10 mouse cellular contexts compared by ENCODE assay signal in genomic region chr19:10976318-10976717, GRCm38 (mm10). TPM values are rescaled to one million over a fixed set of nuclear protein-coding genes. Genes with fewer than 3 reads are reported as not detected.
DNase-seq lines count a peak whose midpoint lies in the region; ATAC-seq and TF ChIP-seq lines count a peak whose summit lies in the region.
"Had no signal": no experiment of that assay in that cellular context is flagged by ENCODE, and none has a peak within 500 bp of the region (broad histone marks: within the 10 kb centered on the region; RNA-seq: fewer than 3 reads in every experiment).

No protein-coding gene starts in this region.

- in situ Hi-C loops in CH12.LX (cut with MboI; ENCODE audit: low pct_ligation_motif_present, low pct_unique_long_range_greater_than_20kb, low sequenced_read_pairs) = no loop called here

- no peak for TF ChIP-seq POLR2A in kidney, adult 2 months (IDR thresholded peaks at IDR 0.05; ENCODE audit: low read depth, low read length)
- TF ChIP-seq POLR2A in CH12.LX (IDR thresholded peaks at IDR 0.05; ENCODE audit: low read depth, low read length) = no peak

- no peak for DNase-seq in kidney, adult 2 months
- no peak for DNase-seq in kidney, postnatal 10 days
- DNase-seq in 416B (ENCODE audit: low read depth) (peak; percentile 55), CH12.LX (ENCODE audit: extremely low read depth) (peak; percentile 39)
- DNase-seq in heart, postnatal 14 days = peak; percentile 20 to 44
- no peak for DNase-seq in natural killer cell, adult 2 months (ENCODE audit: low spot score in 2 of 2)
- no peak for DNase-seq in forebrain, embryonic 11.5 days (ENCODE audit: low spot score)

- H3K27me3 ChIP-seq in kidney, adult 2 months (replicated peaks; ENCODE audit: control insufficient read depth, insufficient read depth, low read length) = no peaks in the 10 kb centered on the region
- H3K27me3 ChIP-seq in CH12.LX (replicated peaks) = peaks cover 14% of the 10 kb centered on the region
- no peaks in the 10 kb centered on the region for H3K27me3 ChIP-seq in forebrain, embryonic 11.5 days (ENCODE audit: control insufficient read depth, insufficient read depth, low read length)

- intact Hi-C loops in heart, postnatal 14 days (cut with DNase I) = no loop called here

- no peaks in the 10 kb centered on the region for H3K36me3 ChIP-seq in kidney, adult 2 months (ENCODE audit: control insufficient read depth, insufficient read depth, low read length)
- no peaks in the 10 kb centered on the region for H3K36me3 ChIP-seq in CH12.LX (replicated peaks in 1 of 2; ENCODE audit: control insufficient read depth in 1 of 2, insufficient read depth in 1 of 2, low read length in 1 of 2)
- H3K36me3 ChIP-seq in forebrain, embryonic 11.5 days (ENCODE audit: control insufficient read depth, insufficient read depth, low read length) = no peaks in the 10 kb centered on the region; the same call in 1 of the 2 replicates

- no peaks in the 10 kb centered on the region for H3K4me1 ChIP-seq in kidney, adult 2 months (ENCODE audit: control insufficient read depth, insufficient read depth, low read length)
- peaks cover 0 to 18% of the 10 kb centered on the region in 2 experiments; a peak in 3 of 4 replicates for H3K4me1 ChIP-seq in CH12.LX (ENCODE audit: control insufficient read depth in 1 of 2, insufficient read depth in 2 of 2)
- H3K4me1 ChIP-seq in forebrain, embryonic 11.5 days (replicated peaks; ENCODE audit: control insufficient read depth, insufficient read depth, low read length) = no peaks in the 10 kb centered on the region

- no peak overlapping the region for H3K9ac ChIP-seq in CH12.LX (ENCODE audit: insufficient read depth, low read depth)
- no peak overlapping the region for H3K9ac ChIP-seq in forebrain, embryonic 11.5 days (ENCODE audit: low read length)

- H3K4me2 ChIP-seq in CH12.LX (ENCODE audit: insufficient read depth, low read depth, poor library complexity, severe bottlenecking) = no peak overlapping the region
- H3K4me2 ChIP-seq in forebrain, embryonic 11.5 days (ENCODE audit: low read depth, low read length, severe bottlenecking) = no peak overlapping the region

- no peak overlapping the region for H3K4me3 ChIP-seq in kidney, adult 2 months (ENCODE audit: insufficient read depth, low read depth, low read length)
- no peak overlapping the region for H3K4me3 ChIP-seq in CH12.LX (replicated peaks in 1 of 3; ENCODE audit: low read depth in 2 of 3, low read length in 2 of 3, poor library complexity in 1 of 3)
- H3K4me3 ChIP-seq in forebrain, embryonic 11.5 days (ENCODE audit: low read depth, low read length) = no peak overlapping the region

- WGBS in kidney, adult 2 months = 39% methylated on average over 4 of the region's 4 CpGs
- WGBS in forebrain, embryonic 11.5 days = 65% methylated on average over 4 of the region's 4 CpGs

- TF ChIP-seq EP300 in CH12.LX (IDR thresholded peaks at IDR 0.05; ENCODE audit: low read length) = no peak

- peaks cover 8% of the 10 kb centered on the region for H3K9me3 ChIP-seq in CH12.LX (replicated peaks; ENCODE audit: low read length)
- no peaks in the 10 kb centered on the region for H3K9me3 ChIP-seq in forebrain, embryonic 11.5 days (ENCODE audit: control insufficient read depth, low read length)

- ATAC-seq in monocyte, adult 5-6 weeks (replicated peaks; ENCODE audit: insufficient number of reproducible peaks, low FRiP score, low TSS enrichment, poor library complexity, severe bottlenecking) = no peak
- no peak for ATAC-seq in forebrain, embryonic 11.5 days (replicated peaks; ENCODE audit: low FRiP score)

- TF ChIP-seq RAD21 in CH12.LX (IDR thresholded peaks at IDR 0.05; ENCODE audit: low read depth, low read length) = no peak

- TF ChIP-seq CTCF in kidney, adult 2 months (conservative IDR thresholded peaks at IDR 0.05; ENCODE audit: insufficient read depth, insufficient read length, low read depth, low read length) = peak; percentile 30
- TF ChIP-seq CTCF in CH12.LX (conservative IDR thresholded peaks at IDR 0.05 in 1 of 2, IDR thresholded peaks at IDR 0.05 in 1 of 2; ENCODE audit: low read depth in 2 of 2, low read length in 2 of 2) = peak; percentile 63

- no peak overlapping the region for H3K27ac ChIP-seq in kidney, adult 2 months (ENCODE audit: insufficient read depth, low read depth, low read length)
- no peak overlapping the region for H3K27ac ChIP-seq in CH12.LX (ENCODE audit: insufficient read depth, low read depth)
- H3K27ac ChIP-seq in forebrain, embryonic 11.5 days (ENCODE audit: low read depth, low read length) = no peak overlapping the region

- dilution Hi-C loops in CH12.LX (cut with MboI; ENCODE audit: extremely low pct_ligation_motif_present, extremely low pct_unique_long_range_greater_than_20kb, low sequenced_read_pairs) = no loop called here

- H3K79me2 ChIP-seq in CH12.LX (replicated peaks; ENCODE audit: control insufficient read depth, extremely low read depth, insufficient read depth, poor library complexity, severe bottlenecking) = no peaks in the 10 kb centered on the region

TF ChIP-seq in CH12.LX, 34 proteins besides CTCF, POLR2A, EP300 and RAD21:
- no peak for TF ChIP-seq MEF2A (IDR thresholded peaks at IDR 0.05; ENCODE audit: borderline replicate concordance, low read depth, low read length)
- no peak for TF ChIP-seq JUND (conservative IDR thresholded peaks at IDR 0.05; ENCODE audit: low read depth, low read length)
- no peak for TF ChIP-seq ZKSCAN1 (IDR thresholded peaks at IDR 0.05; ENCODE audit: borderline replicate concordance, low read depth, low read length)
- no peak for TF ChIP-seq SMC3 (IDR thresholded peaks at IDR 0.05; ENCODE audit: low read depth, low read length)
- TF ChIP-seq E2F4 (IDR thresholded peaks at IDR 0.05; ENCODE audit: insufficient replicate concordance, low read depth, low read length) = no peak
- TF ChIP-seq ZMIZ1 (IDR thresholded peaks at IDR 0.05; ENCODE audit: low read depth, low read length) = no peak
- no peak for TF ChIP-seq NRF1 (IDR thresholded peaks at IDR 0.05; ENCODE audit: low read depth, low read length)
- no peak for TF ChIP-seq KAT2A (IDR thresholded peaks at IDR 0.05; ENCODE audit: insufficient replicate concordance, low read length)
- no peak for TF ChIP-seq MAX (IDR thresholded peaks at IDR 0.05; ENCODE audit: low read length)
- no peak for TF ChIP-seq MAZ (IDR thresholded peaks at IDR 0.05; ENCODE audit: low read depth, low read length)
- TF ChIP-seq USF2 (conservative IDR thresholded peaks at IDR 0.05; ENCODE audit: low read depth, low read length) = no peak
- no peak for TF ChIP-seq CHD2 (IDR thresholded peaks at IDR 0.05; ENCODE audit: low read length)

RNA-seq across cellular contexts. Expression of gene Ms4a10, which starts 1.8 kb away (rescaled TPM):
- 0.18 TPM in 1 of 2 replicates, not detected in the other for polyA plus RNA-seq in kidney, adult 2 months (2012; rRNA removed)
- total RNA-seq in CH12.LX (2012; rRNA removed) (not detected in 2 replicates), CH12.LX (2014; rRNA removed) (not detected in 2 replicates)
- polyA plus RNA-seq in CH12.LX (2012; ENCODE audit: insufficient read length, low read depth) = not detected in 2 replicates
- not detected for total RNA-seq in heart, postnatal 14 days (2021)
- not detected in 3 replicates for total RNA-seq in monocyte, adult 5-6 weeks (2017)
- polyA plus RNA-seq in forebrain, embryonic 11.5 days (2014; fragmentation: Nextera tagmentation; extraction: Ambion mirVana) = not detected in 2 replicates
- polyA plus RNA-seq: limb, embryonic 11.5 days had no signal

RNA-seq across cellular contexts. Expression of gene Ms4a15, which starts 16.7 kb away (rescaled TPM):
- not detected in 2 replicates for polyA plus RNA-seq in kidney, adult 2 months (2012; rRNA removed)
- total RNA-seq in CH12.LX (2012; rRNA removed) (not detected in 2 replicates), CH12.LX (2014; rRNA removed) (not detected in 2 replicates)
- polyA plus RNA-seq in CH12.LX (2012; ENCODE audit: insufficient read length, low read depth) = 0.37 TPM in 1 of 2 replicates, not detected in the other
- total RNA-seq in heart, postnatal 14 days (2021) = not detected
- total RNA-seq in monocyte, adult 5-6 weeks (2017) = 0.67 to 2.7 TPM in 2 of 3 replicates, not detected in the other
- not detected in 2 replicates for polyA plus RNA-seq in forebrain, embryonic 11.5 days (2014; fragmentation: Nextera tagmentation; extraction: Ambion mirVana)
- polyA plus RNA-seq: limb, embryonic 11.5 days had no signal

RNA-seq across cellular contexts. Expression of gene Ccdc86, which starts 27.3 kb away (rescaled TPM):
- 3.9 TPM in 2 replicates for polyA plus RNA-seq in kidney, adult 2 months (2012; rRNA removed)
- total RNA-seq in CH12.LX (2012; rRNA removed) (10.8 and 18.6 TPM in 2 replicates), CH12.LX (2014; rRNA removed) (8.5 and 9.5 TPM in 2 replicates)
- 36.8 and 44.8 TPM in 2 replicates for polyA plus RNA-seq in CH12.LX (2012; ENCODE audit: insufficient read length, low read depth)
- total RNA-seq in heart, postnatal 14 days (2021) = 1 to 10 TPM; 5.3 to 6.4 TPM
- total RNA-seq in monocyte, adult 5-6 weeks (2017) = 15.3 to 26.6 TPM (median 16.1 TPM) in 3 replicates
- polyA plus RNA-seq in forebrain, embryonic 11.5 days (2014; fragmentation: Nextera tagmentation; extraction: Ambion mirVana) = 28.1 and 31.2 TPM in 2 replicates

RNA-seq across cellular contexts. Expression of gene Ptgdr2, which starts 39.4 kb away (rescaled TPM):
- 0.05 TPM in 1 of 2 replicates, not detected in the other for polyA plus RNA-seq in kidney, adult 2 months (2012; rRNA removed)
- total RNA-seq in CH12.LX (2012; rRNA removed) (0.13 and 0.17 TPM in 2 replicates), CH12.LX (2014; rRNA removed) (not detected in 2 replicates)
- polyA plus RNA-seq in CH12.LX (2012; ENCODE audit: insufficient read length, low read depth) = not detected in 2 replicates
- total RNA-seq in heart, postnatal 14 days (2021) = under 1 TPM in 1 of 2 experiments, not detected in 1; 0.14 TPM
- total RNA-seq in monocyte, adult 5-6 weeks (2017) = 0.75 to 1.6 TPM in 2 of 3 replicates, not detected in the other
- 0.09 TPM in 1 of 2 replicates, not detected in the other for polyA plus RNA-seq in forebrain, embryonic 11.5 days (2014; fragmentation: Nextera tagmentation; extraction: Ambion mirVana)
- polyA plus RNA-seq: intestine, embryonic 14.5 days; limb, embryonic 11.5 days had no signal

RNA-seq across cellular contexts. Expression of gene Ms4a18, which starts 41.5 kb away (rescaled TPM):
- not detected in 2 replicates for polyA plus RNA-seq in kidney, adult 2 months (2012; rRNA removed)
- total RNA-seq in CH12.LX (2012; rRNA removed) = not detected in 2 replicates
- total RNA-seq in CH12.LX (2014; rRNA removed) = not detected in 2 replicates
- polyA plus RNA-seq in CH12.LX (2012; ENCODE audit: insufficient read length, low read depth) = not detected in 2 replicates
- total RNA-seq in heart, postnatal 14 days (2021) = not detected
- not detected in 3 replicates for total RNA-seq in monocyte, adult 5-6 weeks (2017)
- polyA plus RNA-seq in forebrain, embryonic 11.5 days (2014; fragmentation: Nextera tagmentation; extraction: Ambion mirVana) = not detected in 2 replicates
- polyA plus RNA-seq: limb, embryonic 11.5 days had no signal

Comparison
In these comparisons a context has a peak if more than half of its experiments do, and no peak if none do; other contexts are left out.
1. DNase-seq: peak in 416B (single experiment), CH12.LX (single experiment) and heart, postnatal 14 days (2 of 2); none in kidney, adult 2 months (single experiment), kidney, postnatal 10 days (single experiment), natural killer cell, adult 2 months (0 of 2) and forebrain, embryonic 11.5 days (single experiment).